Comparison of ENCODE assay signal across 23 mouse cellular contexts in genomic region chr16:76110383-76110782, GRCm38 (mm10).
DNase-seq lines count a peak whose midpoint lies in the region; ATAC-seq lines count a peak whose summit lies in the region.
"Had no signal": no experiment of that assay in that cellular context is flagged by ENCODE, and none has a peak within 500 bp of the region (broad histone marks: within the 10 kb centered on the region; RNA-seq: fewer than 3 reads in every experiment).

No protein-coding gene starts in this region.

- ATAC-seq in common myeloid progenitor, adult 5-6 weeks (replicated peaks; ENCODE audit: low read depth, poor library complexity, severe bottlenecking): peak; percentile 84
- ATAC-seq in megakaryocyte progenitor cell, adult 5-6 weeks (replicated peaks; ENCODE audit: poor library complexity): peak; percentile 86
- ATAC-seq: activated CD4-positive, CD25-positive, alpha-beta regulatory T cell, adult 4 months; CD4-positive, CD25-positive, alpha-beta regulatory T cell, adult 4 months; forebrain, embryonic 14.5 days; forebrain, postnatal 0 days; hindbrain, postnatal 0 days; inflammation-experienced regulatory T-cells, adult 6 months had no signal

- DNase-seq in layer of hippocampus, adult 9-11 months: peak; percentile 68
- no peak for DNase-seq in layer of hippocampus, postnatal 36 days
- peak; percentile 14 for DNase-seq in lung, postnatal 36 days
- no peak for DNase-seq in lung, postnatal 25 days (ENCODE audit: low spot score)
- DNase-seq in cerebellum, postnatal 14 days: no peak
- DNase-seq in kidney, adult 18-20 months: no peak
- DNase-seq: adrenal gland, adult 8-10 months; adrenal gland, postnatal 25 days; cerebellum, adult 11-12 months; cerebellum, adult 8-10 months; cerebellum, postnatal 10 days; forebrain, postnatal 0 days; gastrocnemius, adult 2 months; gastrocnemius, postnatal 14 days; heart, postnatal 10 days; heart, postnatal 4 days had no signal

Comparison
In these comparisons a context has a peak if more than half of its experiments do, and no peak if none do; other contexts are left out.
1. DNase-seq: peak in layer of hippocampus, adult 9-11 months (single experiment) and lung, postnatal 36 days (single experiment); none in layer of hippocampus, postnatal 36 days (0 of 2), lung, postnatal 25 days (single experiment), cerebellum, postnatal 14 days (0 of 2) and kidney, adult 18-20 months (single experiment).